Mouse (Mus musculus): ENCODE results near the gene Chga.

GRCm38 (mm10) chr12:102570734-102571133 lies 16.0 kb downstream of the Chga start:
- TF ChIP-seq GATA1 (IDR thresholded peaks at IDR 0.05; ENCODE audit: low read length) = no peak
- TF ChIP-seq TAL1 (IDR thresholded peaks at IDR 0.05; ENCODE audit: low read length) = no peak
